Mouse (Mus musculus): ENCODE measurements around the gene Cep295nl.
"Not testable (repeated sequence)": the region's sequence is repeated elsewhere in the genome, so short reads cannot be mapped to it uniquely, and the experiment has no call there.

Cep295nl gene

DNA sequence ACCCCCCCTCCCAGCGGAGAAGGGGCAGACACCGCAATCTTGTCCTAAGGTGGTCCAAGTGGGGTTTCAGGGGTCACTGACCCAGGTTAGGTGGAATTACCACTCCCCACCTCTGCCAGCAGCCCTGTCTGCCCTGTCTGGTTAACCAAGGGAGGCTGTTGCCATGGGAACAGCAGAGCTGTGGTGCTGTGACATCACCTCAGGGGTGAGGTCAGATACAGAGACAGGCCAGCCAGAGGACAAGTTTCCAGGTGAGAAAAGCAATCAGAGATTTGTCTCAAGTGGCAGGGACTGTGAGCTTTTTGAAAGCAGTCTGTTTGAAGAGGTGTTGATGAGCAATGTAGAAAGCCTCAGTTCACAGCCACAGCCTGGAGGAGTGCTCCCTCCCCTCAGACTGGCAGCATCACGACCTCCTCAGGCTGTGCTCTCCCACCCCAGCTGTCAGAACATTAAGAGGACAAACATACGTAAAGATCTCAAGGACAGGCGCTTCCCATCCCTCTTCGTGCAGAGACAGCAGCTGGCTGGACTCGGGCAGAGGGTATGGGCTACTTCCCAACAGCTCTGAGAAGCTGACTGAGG lies at the start of gene Cep295nl:
Gene Cep295nl, minus strand, starts transcription at position 101 of the 582 bp plus-strand sequence.
- peak; percentile 65 to 68 for DNase-seq (ENCODE audit: low read depth in 2 of 2, low spot score in 2 of 2)

DNA sequence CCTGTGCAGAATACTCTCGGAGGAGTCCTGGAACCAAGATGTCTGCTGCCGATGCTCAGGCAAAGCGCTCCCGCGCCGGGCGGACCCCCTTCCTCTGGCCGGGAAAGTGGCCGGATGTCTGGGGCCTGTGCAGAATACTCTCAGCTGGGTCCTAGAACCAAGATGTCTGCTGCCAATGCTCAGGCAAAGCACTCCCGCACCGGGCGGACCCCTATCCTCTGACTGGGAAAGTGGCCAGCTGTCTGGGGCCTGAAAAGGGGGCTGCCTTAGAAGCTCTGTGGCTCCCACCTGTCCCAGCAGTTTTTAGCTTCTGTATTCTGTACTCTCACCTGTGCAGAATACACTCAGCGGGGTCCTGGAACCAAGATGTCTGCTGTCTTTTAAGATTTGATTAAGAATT lies 45.5 kb upstream of the Cep295nl start:
- DNase-seq (ENCODE audit: low read depth in 2 of 2, low spot score in 2 of 2), result not testable (repeated sequence)

DNA sequence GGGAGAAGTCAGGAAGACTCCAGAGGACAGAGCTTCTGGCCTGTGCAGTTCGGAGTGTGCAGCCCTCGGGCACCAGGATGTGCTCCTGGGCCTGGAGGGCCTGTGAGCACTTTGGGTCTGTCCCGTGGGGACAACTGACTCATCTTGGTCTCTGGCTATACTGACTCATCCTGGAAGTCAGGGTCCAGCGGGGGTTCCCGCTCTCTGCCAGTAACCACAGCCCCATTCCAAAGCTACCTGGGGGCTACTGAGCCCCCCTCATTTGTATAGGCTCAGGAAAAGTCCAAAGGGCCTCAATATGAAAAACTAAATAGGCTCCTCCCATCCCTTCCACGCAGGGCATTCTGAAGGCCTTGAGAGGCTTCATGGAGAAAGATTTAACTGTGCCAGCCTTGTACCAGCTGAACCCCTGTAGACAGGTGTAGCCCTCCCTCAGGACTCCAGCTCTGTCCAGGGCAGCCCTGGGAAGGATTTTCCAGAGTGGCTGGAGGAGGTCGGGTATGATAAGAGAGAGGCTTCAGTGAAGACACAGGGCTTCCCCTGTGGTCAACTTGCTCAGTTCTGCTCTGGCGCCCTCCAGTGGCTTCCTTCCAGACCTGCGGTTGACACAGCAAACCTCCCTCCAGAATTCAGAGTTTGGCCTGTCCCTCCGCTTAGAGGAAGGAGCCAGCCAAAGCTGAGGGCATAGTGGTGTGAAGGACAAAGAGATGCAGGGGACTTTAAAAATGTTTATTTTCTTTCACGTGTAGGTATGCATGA lies 37.1 kb upstream of the Cep295nl start:
- DNase-seq (ENCODE audit: low read depth in 2 of 2, low spot score in 2 of 2), result peak; percentile 71 to 81

DNA sequence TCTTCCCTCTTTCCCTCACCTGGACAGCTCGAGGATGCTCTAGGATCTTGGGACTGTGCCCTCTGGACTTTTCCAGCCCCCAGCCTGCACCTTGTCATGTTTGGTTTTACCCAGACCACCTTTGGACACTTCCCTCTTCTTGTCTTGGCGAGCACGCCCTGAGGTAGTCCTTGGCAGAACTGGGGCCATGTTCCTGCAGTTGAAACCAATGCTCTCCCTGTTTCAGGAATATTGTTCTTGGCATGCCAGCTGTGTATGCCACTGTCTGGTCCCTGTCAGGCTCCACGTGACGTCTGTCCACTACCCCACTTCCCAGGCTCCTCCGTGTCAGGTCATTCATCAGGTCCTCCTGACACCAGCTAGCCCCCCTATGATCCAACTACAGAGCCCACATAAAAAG lies 36.4 kb upstream of the Cep295nl start:
- DNase-seq (ENCODE audit: low read depth in 2 of 2, low spot score in 2 of 2), result no peak

DNA sequence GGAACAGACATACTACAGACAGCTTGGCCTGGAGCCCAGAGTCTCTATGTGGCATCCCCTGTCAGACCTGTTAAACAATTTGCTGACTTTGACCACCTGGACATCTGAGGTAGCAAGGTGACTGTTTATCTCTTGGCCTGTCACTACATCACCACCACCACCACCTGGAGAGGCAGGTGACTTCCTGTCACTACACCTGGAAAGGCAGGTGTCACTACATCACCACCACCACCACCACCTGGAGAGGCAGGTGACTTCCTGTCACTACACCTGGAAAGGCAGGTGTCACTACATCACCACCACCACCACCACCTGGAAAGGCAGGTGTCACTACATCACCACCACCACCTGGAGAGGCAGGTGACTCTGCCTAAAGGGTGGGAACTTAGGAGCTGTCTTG lies 34.0 kb upstream of the Cep295nl start:
- DNase-seq (ENCODE audit: low read depth in 2 of 2, low spot score in 2 of 2), result not testable (repeated sequence)

DNA sequence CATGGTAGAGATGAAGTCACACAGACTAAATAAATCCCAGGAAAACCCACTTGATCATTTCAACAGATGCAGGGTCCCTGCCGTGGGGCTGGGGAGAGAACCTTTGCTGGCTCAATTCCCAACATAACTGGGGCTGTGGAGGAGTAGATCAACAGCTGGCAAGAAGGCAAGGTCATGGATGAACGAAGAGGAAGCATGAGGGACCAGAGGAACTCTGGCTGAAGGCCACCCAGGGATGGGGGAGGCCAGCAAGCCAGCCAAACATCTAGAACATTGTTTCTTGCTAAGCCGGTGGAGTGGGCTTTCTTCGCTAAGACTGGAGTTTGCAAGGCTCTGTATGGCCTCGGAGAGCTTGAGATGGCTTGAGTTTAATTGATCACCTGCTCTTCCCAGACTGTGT lies 33.6 kb upstream of the Cep295nl start:
- no peak for DNase-seq (ENCODE audit: low read depth in 2 of 2, low spot score in 2 of 2)

DNA sequence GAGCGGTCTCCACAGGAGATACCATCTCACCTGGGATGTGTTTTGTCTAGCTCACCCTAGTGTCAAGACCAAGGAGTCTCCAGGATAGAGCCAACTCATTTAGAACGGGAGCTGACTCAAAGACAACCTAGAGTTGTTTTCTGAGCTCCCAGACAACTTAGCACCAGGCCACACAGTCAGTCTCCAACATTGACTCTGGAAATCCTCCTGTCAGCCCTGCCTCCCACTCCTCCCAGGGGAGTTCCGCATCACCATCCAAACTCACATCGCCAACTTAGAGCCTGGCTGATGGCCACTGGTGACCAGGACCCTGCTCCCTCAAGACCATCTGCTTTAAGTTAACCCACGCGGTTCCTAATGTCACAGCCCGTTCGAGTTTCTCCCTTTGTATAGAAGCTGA lies 33.2 kb upstream of the Cep295nl start:
- no peak for DNase-seq (ENCODE audit: low read depth in 2 of 2, low spot score in 2 of 2)

DNA sequence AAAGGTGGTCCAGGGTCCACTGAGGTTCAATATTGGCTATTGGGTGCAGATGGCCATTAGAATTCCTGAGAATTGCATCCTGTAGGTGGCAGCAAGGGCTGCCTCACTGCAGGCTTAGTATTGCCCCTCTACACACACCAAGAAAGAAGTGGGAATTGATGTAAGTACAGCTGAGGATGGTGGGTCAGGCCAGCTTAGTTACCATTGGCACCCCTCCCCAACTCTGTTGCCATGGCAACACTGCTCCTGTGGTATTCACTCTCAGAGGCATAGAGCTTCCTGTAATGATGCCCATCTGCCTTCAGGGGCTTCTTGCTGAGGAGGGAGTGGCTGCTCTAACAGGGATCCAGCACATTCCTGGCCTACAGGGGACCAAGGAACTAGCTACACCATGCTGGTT lies 32.7 kb upstream of the Cep295nl start:
- DNase-seq (ENCODE audit: low read depth in 2 of 2, low spot score in 2 of 2), result no peak

DNA sequence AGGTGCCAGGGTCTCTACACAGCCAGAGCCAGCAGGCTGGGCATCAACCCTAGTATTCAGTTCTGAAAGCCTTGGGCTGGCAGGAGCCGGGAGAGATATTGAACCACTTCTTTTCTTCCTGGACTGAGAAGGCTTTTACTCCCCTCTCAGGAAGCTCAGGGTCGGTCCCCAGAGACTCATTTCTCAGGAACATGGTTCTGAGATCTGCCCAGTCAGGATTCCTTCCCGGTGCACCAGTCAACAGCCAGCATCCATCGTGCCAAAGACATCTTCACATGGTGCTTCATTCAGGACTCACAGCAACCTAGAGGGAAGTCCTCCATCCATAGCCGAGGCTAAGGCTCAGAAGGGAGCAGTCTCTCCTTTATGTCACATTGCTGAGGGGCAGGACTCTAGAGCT lies 32.2 kb upstream of the Cep295nl start:
- no peak for DNase-seq (ENCODE audit: low read depth in 2 of 2, low spot score in 2 of 2)

DNA sequence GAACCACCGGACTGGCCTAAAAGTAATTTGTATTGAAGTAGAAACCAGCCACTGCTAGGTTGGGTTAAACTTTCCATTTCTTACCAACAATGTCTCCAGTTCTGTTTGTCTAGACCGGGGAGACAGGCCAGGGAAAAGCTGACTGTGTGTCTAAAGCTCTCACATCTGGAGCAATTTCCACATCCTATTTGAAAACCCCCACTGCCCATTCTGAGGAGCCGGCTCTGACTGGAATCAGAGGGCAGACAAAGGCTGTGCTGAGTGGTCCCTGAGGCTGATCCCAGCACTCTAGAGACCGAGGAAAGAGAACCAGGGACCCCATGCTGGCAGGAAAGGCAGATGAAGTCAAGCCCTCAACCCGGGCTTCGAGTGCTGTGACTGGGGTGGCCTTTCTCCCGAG lies 30.3 kb upstream of the Cep295nl start:
- DNase-seq (ENCODE audit: low read depth in 2 of 2, low spot score in 2 of 2), result no peak

DNA sequence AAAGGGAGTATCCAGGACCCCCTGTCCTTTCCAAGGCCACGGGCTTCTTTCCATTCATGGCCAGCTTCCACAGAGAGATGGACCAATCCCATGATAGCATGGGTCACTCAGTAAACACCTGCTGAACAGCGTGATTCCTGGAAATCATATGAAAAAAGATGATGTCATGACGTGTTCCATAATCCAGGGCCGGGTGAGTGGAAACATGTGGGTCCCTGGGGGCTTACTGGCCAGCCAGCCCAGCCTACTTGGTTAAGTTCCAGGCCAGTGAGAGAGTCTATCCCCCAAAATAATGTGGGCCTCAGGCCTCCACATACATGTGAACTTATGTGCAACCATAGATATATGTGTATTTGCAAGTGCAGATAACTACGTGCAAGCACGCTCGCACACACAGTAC lies 29.6 kb upstream of the Cep295nl start:
- DNase-seq (ENCODE audit: low read depth in 2 of 2, low spot score in 2 of 2), result no peak

DNA sequence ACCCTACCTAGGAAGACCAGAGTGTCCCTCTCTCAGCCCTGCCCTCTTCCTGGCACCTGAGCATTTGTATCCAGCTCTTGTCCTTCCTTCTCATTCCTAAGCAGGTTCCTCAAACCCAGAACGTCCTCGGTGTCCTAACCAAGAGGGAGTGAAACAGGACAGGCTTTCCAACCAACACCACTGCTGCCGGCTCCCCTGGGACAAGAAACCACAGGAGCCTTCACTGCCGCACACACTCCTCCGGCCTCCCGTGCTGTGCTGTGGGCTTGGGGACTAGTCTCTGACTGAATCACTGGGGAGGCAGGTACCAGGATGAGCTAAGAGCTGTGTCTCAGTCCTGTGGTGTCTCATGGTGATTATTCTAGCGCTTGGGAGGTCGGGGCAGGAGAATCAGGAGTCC lies 27.4 kb upstream of the Cep295nl start:
- no peak for DNase-seq (ENCODE audit: low read depth in 2 of 2, low spot score in 2 of 2)

DNA sequence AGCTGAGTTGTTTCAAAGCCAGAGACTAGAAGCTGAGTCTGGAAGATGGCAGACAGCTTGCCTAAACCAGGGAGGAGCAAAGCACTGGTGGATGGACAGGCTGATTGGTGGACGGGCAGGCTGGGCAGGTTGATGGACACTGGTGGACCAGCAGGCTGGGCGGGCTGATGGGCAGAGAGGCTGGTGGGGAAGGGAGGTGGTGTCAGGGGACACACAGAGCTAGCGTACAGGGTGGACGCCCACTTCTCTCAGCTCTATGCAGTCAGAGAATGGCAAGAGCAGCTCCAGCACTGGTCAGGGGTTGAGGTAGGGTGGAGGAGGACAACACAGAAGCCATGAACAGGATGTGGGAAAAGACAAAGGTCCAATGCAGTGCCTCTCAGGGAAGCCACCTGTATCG lies 27.0 kb upstream of the Cep295nl start:
- no peak for DNase-seq (ENCODE audit: low read depth in 2 of 2, low spot score in 2 of 2)

DNA sequence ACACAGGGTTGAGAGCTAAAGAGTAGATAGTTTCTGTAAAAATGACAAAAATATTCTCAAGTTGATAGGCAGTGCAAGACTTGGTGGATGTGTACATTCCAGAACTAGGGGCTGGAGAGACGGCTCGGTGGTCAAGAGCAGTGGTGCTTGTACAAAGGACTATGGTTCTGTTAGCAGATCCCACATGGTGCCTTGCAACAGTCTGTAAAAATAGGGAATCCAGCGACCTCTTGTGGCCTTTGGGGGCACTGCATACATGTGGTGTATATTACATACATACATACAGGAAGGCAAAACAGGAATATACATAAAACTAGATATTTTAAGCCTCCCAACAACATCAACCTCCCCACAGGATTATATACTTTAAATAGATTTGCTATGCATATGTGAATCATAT lies 26.0 kb upstream of the Cep295nl start:
- DNase-seq (ENCODE audit: low read depth in 2 of 2, low spot score in 2 of 2), result peak; percentile 35 to 60

DNA sequence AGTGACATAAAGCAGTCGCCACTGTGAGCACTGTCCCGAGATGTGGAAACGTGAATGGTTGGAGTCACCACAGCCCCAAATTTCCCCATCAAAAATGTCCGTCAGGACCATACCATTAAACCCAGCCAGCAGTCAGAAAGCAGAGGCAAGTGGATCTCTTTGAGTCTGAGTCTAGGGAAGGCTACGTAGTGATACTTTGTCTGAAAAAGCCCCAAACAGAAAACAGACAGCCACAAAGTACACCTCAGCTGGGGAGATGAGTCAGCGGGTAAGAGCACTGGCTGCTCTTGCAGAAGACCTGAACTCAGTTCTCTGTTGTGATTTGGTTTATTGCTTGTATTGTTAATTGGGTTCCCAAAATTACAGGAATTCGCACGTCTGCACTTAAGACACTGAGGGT lies 24.3 kb upstream of the Cep295nl start:
- no peak for DNase-seq (ENCODE audit: low read depth in 2 of 2, low spot score in 2 of 2)

DNA sequence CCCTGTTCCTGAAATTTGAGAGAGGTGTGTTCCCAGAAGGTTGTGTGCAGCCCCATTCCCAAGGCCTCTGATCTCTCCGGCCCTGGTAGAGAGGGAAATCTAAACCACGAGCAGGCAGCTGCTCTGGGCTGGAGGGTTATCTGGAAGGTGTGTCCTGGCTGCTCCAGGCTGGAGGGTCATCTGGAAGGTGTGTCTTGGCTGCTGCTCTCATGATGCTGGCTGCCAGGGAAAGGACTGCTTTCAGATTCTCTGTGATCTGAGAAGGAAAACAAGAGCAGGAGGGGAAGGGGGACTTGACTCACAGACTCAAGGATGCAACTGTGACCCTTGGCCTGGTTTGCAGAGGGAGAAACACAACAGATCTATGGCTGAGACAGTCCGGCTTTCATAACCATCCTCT lies 23.8 kb upstream of the Cep295nl start:
- DNase-seq (ENCODE audit: low read depth in 2 of 2, low spot score in 2 of 2), result no peak

DNA sequence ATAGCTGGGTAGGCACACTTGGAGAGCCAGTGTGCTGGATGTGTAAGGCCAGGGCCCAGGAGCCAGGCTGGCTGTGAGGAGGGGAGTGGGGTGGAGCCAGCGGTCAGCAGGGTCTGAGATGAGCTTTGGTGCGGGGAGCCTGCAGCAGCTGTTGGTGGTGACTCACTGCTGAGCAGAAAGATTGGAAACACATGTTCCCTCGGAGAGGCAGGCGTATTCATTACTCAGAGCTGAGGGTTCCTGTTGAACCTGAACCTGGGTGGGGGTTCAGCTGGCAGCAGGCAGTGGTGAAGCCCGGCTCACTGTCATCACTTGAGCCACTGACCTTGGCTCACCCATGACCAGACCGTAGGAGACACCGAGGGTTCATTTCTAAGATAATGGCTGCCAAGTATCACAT lies 22.9 kb upstream of the Cep295nl start:
- DNase-seq (ENCODE audit: low read depth in 2 of 2, low spot score in 2 of 2), result no peak

DNA sequence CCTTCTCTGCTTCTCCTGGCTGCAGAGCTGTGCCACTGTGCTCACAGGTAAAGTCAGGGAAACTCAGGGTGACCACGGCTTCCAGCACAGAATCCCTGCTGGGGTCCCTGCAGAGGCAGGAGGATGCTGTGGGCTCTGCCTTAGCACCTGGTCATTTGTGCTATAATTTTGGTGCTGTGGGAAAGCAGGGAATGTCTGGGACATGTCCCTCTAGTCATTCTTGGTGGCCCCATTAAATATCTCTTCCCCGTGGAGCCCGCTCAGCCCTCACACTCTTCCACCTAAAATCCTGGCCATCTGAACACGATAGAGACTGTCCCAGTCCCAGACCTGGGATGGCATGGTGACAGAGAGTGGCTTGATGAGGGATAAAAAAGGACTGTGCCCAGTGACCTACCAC lies 21.7 kb upstream of the Cep295nl start:
- DNase-seq (ENCODE audit: low read depth in 2 of 2, low spot score in 2 of 2), result no peak

DNA sequence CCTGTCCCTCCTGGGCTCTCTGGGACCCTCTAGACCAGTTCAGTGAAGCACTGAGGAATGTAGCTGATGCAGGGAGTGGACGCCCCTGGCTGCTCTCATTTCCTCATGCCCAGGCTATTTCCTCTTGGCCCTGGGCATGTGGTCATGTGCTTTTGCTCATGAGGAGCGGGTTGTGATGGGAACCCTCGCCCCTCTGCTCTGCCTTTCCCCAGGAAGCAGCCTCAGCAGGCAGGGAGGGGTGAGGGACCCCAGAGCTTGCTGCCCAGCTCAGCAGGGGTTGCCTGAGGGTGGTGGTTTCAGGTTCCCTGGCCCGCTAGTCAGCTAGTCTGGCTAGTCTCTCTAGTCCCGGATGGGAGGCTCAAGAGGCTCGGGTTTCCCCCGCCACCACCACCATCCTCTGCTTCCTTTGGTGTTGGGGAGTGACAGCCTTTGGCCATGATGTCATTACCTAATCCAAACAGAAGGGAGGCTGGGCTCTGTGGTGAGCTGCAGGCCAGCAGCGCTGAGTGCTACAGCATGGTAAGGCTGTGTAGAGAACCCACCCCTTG lies 20.7 kb upstream of the Cep295nl start:
- DNase-seq (ENCODE audit: low read depth in 2 of 2, low spot score in 2 of 2), result no peak

DNA sequence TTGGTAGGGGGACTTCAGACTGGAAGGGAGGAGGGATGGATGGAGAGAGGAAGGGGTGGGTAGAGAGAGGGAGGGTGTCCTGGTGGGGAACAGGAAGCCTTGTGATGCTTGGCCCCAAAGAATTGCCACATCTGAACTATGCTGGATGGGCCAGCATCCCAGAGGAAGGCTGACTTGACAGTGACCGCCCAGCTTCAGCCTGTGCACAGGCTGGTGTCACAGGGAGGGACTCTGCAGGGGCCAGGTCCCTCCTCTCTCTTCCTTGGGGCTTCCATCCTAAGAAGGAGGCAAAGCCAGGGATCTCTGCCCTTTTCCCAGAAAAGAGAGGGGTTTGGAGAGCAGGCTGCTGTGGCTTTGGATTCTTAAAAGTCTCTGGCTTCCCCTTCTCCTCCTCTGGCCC lies 20.2 kb upstream of the Cep295nl start:
- no peak for DNase-seq (ENCODE audit: low read depth in 2 of 2, low spot score in 2 of 2)

DNA sequence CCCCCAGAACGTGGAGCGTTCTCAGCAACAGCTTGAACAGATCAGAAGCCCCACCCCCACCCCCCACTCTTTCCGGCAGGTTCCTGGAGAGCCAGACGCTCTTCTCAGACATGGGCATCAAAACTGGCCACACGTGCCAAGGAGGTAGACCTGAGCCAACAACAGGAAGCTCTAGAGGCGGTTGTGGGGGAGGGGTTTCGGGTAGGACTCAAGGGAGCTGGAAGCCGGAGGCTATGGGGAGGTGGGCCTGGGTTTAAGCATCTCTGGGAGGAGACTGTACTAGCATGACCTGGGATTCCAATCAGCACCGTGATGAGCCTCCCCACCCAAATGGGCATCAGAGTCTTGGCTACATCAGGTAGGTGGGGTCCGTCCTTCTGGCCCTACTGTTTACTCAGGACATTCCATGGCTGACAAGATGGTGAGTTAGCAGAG lies 18.6 kb upstream of the Cep295nl start:
- no peak for DNase-seq (ENCODE audit: low read depth in 2 of 2, low spot score in 2 of 2)

DNA sequence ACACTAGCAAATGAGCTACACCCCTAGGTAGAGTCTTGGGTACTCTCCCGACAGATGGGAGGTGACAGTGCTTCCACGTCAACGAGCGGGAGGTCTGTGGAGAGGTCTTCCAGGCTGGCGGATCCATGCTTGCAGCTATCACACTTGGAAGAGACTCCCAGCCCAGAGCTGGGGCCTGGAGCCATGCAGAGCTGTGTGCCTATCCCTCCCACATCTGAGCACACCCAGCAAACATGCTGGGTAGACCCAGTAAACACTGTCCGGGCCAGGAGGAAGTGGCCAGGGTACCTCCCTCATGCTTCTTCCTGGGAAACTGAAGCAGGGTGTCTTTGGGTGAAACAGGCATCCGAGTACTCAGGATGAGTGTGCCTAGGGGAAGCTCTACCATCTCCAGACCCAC lies 18.2 kb upstream of the Cep295nl start:
- DNase-seq (ENCODE audit: low read depth in 2 of 2, low spot score in 2 of 2), result no peak

DNA sequence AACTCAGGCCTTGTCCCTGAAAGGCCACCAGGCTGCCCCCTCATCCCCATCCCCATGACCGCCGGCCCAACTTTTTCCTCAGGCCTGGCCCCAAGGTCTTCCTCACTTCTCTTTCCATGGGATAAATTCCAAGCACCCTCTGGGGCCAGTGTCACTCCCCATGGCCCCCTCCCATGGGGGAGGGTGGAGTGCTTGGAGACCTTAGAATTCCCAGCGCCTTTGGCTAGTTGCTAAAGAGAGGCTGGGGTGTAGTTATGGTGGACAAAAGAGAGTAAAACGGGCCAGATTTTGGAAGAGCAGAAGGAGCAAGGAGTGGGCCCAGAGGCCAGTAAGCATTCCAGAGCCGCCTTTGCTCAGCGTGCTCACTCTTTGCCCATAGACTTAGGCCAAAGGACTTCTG lies 13.3 kb upstream of the Cep295nl start, which contains the start of gene Timp2:
Gene Timp2, minus strand, starts transcription at position 101 of the 400 bp plus-strand sequence.
- DNase-seq (ENCODE audit: low read depth in 2 of 2, low spot score in 2 of 2), result no peak
